Mouse (Mus musculus) thymus, adult 2 months (tissue): ENCODE results near the gene Fgfr2.

ENCODE experiments used
- CTCF ChIP-seq: fragments of 200-500 bp; IDR thresholded peaks from 2 replicates; pipeline ENCODE4 v1.5.1; 2012; ENCODE audit warnings: mild to moderate bottlenecking, control low read depth, low read length, moderate library complexity, borderline replicate concordance; ENCODE audit not compliant: control insufficient read depth, poor library complexity, insufficient read depth; ENCODE audit errors: extremely low read depth
- POLR2A ChIP-seq: fragments of 200-500 bp; IDR thresholded peaks from 2 replicates; pipeline ENCODE4 v1.6.1; 2012; ENCODE audit warnings: mild to moderate bottlenecking, low read length, control low read depth, moderate library complexity; ENCODE audit not compliant: control insufficient read depth, poor library complexity, insufficient read depth; ENCODE audit errors: extremely low read depth

DNA sequence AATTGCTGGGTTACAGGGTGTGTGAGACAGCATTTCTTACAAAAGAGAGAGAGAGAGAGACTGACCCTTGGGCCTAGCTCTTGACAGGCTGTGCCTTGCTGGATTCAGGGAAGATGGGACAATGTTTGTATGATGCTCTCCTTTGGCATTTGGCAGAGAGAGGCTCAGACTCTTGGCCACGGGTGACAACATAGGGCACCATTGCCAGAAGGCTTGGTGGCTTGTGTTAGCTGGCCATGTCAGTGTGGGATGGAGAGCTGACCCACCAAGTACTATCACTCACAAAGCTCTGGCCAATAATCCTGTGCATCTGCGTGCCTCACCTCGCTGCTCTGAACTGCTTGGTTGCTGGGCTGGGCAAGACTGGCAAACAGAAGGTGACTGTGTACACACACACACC lies 112.7 kb downstream of the Fgfr2 start:
- TF ChIP-seq CTCF (no peak), POLR2A (no peak)
